Mouse (Mus musculus) neural tube, embryonic 13.5 days (tissue): ENCODE measurements around the gene Tinf2. TPM values are rescaled to one million over a fixed set of nuclear protein-coding genes. Genes with fewer than 3 reads are reported as not detected.

ENCODE experiments used
- ATAC-seq: fragments of 200-750 bp; cut with Nextera tagmentation; 2 replicates; pipeline ENCODE4 v1.8.0; 2017; ENCODE audit warnings: low read depth, mild to moderate bottlenecking, moderate TSS enrichment, moderate library complexity
- H3K27ac ChIP-seq: fragments of 300-500 bp; sonication (generic); replicated peaks from 2 replicates; pipeline ENCODE4 v1.5.1; 2015; ENCODE audit warnings: moderate library complexity, mild to moderate bottlenecking, inconsistent platforms
- H3K27me3 ChIP-seq: fragments of 300-500 bp; sonication (generic); 2 replicates; pipeline ENCODE4 v1.6.1; 2015; ENCODE audit warnings: mild to moderate bottlenecking, inconsistent platforms
- H3K36me3 ChIP-seq: fragments of 300-500 bp; sonication (generic); 2 replicates; pipeline ENCODE4 v1.6.1; 2015; ENCODE audit warnings: mild to moderate bottlenecking, inconsistent platforms
- H3K4me1 ChIP-seq: fragments of 300-500 bp; sonication (generic); replicated peaks from 2 replicates; pipeline ENCODE4 v1.6.1; 2015; ENCODE audit warnings: inconsistent platforms
- H3K4me2 ChIP-seq: fragments of 300-500 bp; sonication (generic); 2 replicates; pipeline ENCODE4 v1.6.1; 2015; ENCODE audit warnings: inconsistent platforms, mild to moderate bottlenecking, moderate library complexity
- H3K4me3 ChIP-seq: fragments of 300-500 bp; sonication (generic); 2 replicates; pipeline ENCODE4 v1.5.1; 2015; ENCODE audit warnings: mild to moderate bottlenecking, inconsistent platforms
- H3K9ac ChIP-seq: fragments of 300-500 bp; sonication (generic); 2 replicates; pipeline ENCODE4 v1.6.1; 2015; ENCODE audit warnings: moderate library complexity, mild to moderate bottlenecking, inconsistent platforms
- H3K9me3 ChIP-seq: fragments of 300-500 bp; sonication (generic); 2 replicates; pipeline ENCODE4 v1.6.1; 2016; ENCODE audit warnings: inconsistent platforms
- WGBS: fragments of 180-500 bp; shearing (Covaris S2); methylation state at CpG from one replicate; pipeline ENCODE4 v1.1.7; 2015; 5-methylcytosine and 5-hydroxymethylcytosine counted together
- polyA plus RNA-seq: library from polyadenylated mRNA; unstranded; fragments of >200 nt; fragmentation: Nextera tagmentation; extraction: Ambion mirVana; gene quantifications from 2 replicates; pipeline ENCODE4 v1.2.1, GENCODE M21; 2015

Gene Tinf2
- polyA plus RNA-seq, 1 experiment from 2014 or later: 26.3 TPM

- ATAC-seq: no peak
- no peak overlapping the region for H3K4me2 ChIP-seq
- H3K36me3 ChIP-seq: peaks cover 39% of the 10 kb centered on the region
- no peak overlapping the region for H3K27ac ChIP-seq
- H3K4me1 ChIP-seq: peaks cover 16% of the 10 kb centered on the region
- H3K9ac ChIP-seq: no peak overlapping the region
- WGBS: 86% methylated on average over 6 of the region's 6 CpGs
- H3K27me3 ChIP-seq: no peaks in the 10 kb centered on the region
- no peak overlapping the region for H3K4me3 ChIP-seq
- H3K9me3 ChIP-seq: no peaks in the 10 kb centered on the region
Measured at GRCm38 (mm10) chr14:55719737-55720136, 38.1 kb upstream of the Tinf2 start.

DNA sequence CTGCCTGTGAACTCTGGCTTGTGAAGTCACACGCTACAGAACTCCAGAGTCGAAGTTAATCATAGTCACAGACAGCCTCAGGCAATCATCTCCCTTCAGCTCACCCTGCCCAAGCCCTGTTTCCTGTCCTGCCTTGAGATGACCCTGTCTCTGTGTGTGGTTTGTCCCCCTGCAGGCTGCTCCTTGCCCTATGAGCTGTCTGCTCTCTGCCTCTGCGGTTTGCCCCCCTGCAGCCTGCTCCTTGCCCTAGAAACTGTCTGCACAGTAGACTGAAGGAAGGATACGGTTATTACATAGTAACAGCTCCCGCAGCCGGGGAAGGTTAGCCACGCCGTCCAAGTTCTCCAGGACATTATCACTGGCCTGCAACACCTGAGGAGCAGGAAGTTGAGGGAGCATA is 35.3 kb upstream of the Tinf2 start:
- Histone ChIP-seq H3K4me3 (no peak overlapping the region), H3K9ac (no peak overlapping the region), H3K4me2 (no peak overlapping the region), H3K9me3 (no peaks in the 10 kb centered on the region), H3K27me3 (peaks cover 24% of the 10 kb centered on the region), H3K27ac (no peak overlapping the region), H3K36me3 (peaks cover 39% of the 10 kb centered on the region), H3K4me1 (peaks cover 11% of the 10 kb centered on the region)
- no peak for ATAC-seq
- WGBS: 79% methylated on average over 8 of the region's 8 CpGs

DNA sequence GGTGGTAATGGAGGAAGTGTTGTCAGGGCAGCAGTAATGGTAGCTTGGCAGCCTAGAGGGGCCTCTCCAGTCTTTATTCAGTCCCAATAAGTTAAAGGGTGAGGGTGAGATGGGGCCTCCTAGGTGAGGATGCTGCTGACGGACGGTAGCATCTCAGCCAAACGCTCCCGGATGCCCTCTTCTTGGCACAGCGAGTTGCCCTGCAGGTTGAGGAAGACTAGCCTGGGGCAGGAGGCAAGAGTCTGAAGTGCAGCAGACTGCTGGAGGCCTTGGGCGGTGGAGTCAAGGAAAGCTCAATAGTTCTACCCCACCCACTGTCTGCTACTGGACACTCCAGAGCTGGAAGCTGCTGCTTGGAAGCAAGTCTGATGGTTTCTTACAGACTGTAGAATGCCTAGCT is 34.7 kb upstream of the Tinf2 start:
- no peak for ATAC-seq
- Histone ChIP-seq H3K4me3 (no peak overlapping the region), H3K27me3 (peaks cover 28% of the 10 kb centered on the region), H3K4me2 (no peak overlapping the region), H3K9ac (no peak overlapping the region), H3K4me1 (peaks cover 8% of the 10 kb centered on the region), H3K9me3 (no peaks in the 10 kb centered on the region), H3K27ac (no peak overlapping the region), H3K36me3 (peaks cover 39% of the 10 kb centered on the region)
- whole genome bisulfite sequencing: 92% methylated on average over 6 of the region's 6 CpGs

DNA sequence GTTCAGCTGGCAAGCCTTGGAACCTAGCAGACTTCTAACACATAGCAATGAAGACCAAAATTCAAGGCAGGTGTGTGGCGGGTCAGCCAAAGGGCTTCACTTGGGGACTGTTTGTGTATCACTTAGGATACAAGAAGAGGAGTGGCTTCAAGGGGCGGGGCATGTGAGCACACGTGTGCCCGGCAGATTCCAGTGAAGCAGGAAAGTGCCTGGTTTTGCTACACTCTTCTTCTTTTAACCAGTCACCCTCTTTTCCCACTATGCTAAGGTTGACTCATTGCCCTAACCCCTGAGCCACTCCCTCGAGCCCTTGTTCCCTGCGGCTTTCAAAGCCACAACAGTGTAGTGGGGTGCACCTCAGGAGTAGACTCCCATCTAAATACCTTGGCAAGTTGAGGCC is 33.3 kb upstream of the Tinf2 start:
- H3K27ac ChIP-seq: no peak overlapping the region
- peaks cover 28% of the 10 kb centered on the region for H3K27me3 ChIP-seq
- H3K9ac ChIP-seq: no peak overlapping the region
- 42% methylated on average over 6 of the region's 6 CpGs for WGBS
- H3K4me3 ChIP-seq: no peak overlapping the region
- H3K4me2 ChIP-seq: no peak overlapping the region
- no peaks in the 10 kb centered on the region for H3K4me1 ChIP-seq
- H3K9me3 ChIP-seq: no peaks in the 10 kb centered on the region
- no peak for ATAC-seq
- H3K36me3 ChIP-seq: peaks cover 39% of the 10 kb centered on the region

- 14% methylated on average over 4 of the region's 4 CpGs for WGBS
- Histone ChIP-seq H3K4me2 (no peak within 1 kb of the TSS), H3K9me3 (no peaks in the 10 kb centered on the region), H3K4me1 (no peaks in the 10 kb centered on the region), H3K36me3 (peaks cover 27% of the 10 kb centered on the region), H3K9ac (no peak within 1 kb of the TSS), H3K27ac (no peak within 1 kb of the TSS), H3K27me3 (peaks cover 28% of the 10 kb centered on the region), H3K4me3 (no peak within 1 kb of the TSS)
- no peak for ATAC-seq
Measured at GRCm38 (mm10) chr14:55713729-55714122, 32.1 kb upstream of the Tinf2 start, which contains the start of gene Tgm1. TSS of gene Tgm1 (minus strand) at chr14:55713926.

DNA sequence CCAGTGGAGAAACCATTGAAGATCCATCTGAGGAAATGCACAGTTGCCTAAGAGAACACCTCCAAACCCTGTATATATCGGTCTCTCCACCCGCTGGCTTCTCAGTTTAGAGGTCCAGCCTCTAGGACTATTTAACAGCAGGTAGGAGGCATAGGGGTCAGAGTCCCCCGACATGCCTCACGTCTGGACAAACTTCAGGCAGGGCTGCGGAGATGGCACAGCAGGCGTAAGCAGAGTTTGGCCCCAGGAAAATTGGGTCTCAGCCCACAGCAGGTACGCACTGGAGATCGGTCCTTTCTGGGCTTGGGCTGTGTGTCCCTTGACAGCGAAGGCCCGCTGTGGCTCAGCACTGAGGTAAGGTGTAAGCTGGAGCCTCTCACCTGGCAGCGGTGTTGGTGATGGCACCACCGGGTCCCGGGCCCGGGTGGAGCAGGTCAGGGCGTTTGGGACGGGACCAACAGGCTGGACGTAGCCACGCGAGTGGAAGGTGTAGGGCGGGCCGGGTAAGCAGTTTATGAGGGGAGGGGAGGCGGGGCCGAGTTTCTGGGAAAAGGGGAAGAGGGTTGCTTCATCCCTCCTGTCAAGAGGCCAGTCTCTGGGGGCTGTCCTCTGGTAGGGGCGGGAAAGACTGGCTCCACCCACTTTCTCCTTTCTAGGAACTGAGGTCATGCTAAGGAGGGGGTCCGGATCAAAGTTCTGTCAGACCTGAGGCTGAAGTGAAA is 31.5 kb upstream of the Tinf2 start:
- Histone ChIP-seq H3K4me2 (no peak overlapping the region), H3K27ac (no peak overlapping the region), H3K9ac (no peak overlapping the region), H3K4me1 (no peaks in the 10 kb centered on the region), H3K9me3 (no peaks in the 10 kb centered on the region), H3K27me3 (peaks cover 28% of the 10 kb centered on the region), H3K36me3 (peaks cover 22% of the 10 kb centered on the region), H3K4me3 (no peak overlapping the region)
- no peak for ATAC-seq
- 10% methylated on average over 25 of the region's 25 CpGs for WGBS

- H3K27ac ChIP-seq: no peak overlapping the region
- no peaks in the 10 kb centered on the region for H3K4me1 ChIP-seq
- peaks cover 9% of the 10 kb centered on the region for H3K36me3 ChIP-seq
- peaks cover 28% of the 10 kb centered on the region for H3K27me3 ChIP-seq
- H3K4me3 ChIP-seq: no peak overlapping the region
- no peak overlapping the region for H3K9ac ChIP-seq
- ATAC-seq: no peak
- H3K9me3 ChIP-seq: no peaks in the 10 kb centered on the region
- no peak overlapping the region for H3K4me2 ChIP-seq
- WGBS: 87% methylated on average over 7 of the region's 7 CpGs
Measured at GRCm38 (mm10) chr14:55711786-55712185, 30.2 kb upstream of the Tinf2 start.

- Histone ChIP-seq H3K9ac (no peak overlapping the region), H3K4me2 (no peak overlapping the region), H3K27ac (no peak overlapping the region), H3K4me3 (no peak overlapping the region), H3K36me3 (no peaks in the 10 kb centered on the region), H3K4me1 (no peaks in the 10 kb centered on the region), H3K27me3 (peaks cover 28% of the 10 kb centered on the region), H3K9me3 (no peaks in the 10 kb centered on the region)
- ATAC-seq: no peak
- WGBS: 94% methylated on average over 4 of the region's 4 CpGs
Measured at GRCm38 (mm10) chr14:55709509-55709908, 27.9 kb upstream of the Tinf2 start.

- H3K27me3 ChIP-seq: peaks cover 9% of the 10 kb centered on the region
- H3K4me3 ChIP-seq: no peak overlapping the region
- no peaks in the 10 kb centered on the region for H3K9me3 ChIP-seq
- H3K4me1 ChIP-seq: no peaks in the 10 kb centered on the region
- no peak overlapping the region for H3K4me2 ChIP-seq
- no peak for ATAC-seq
- no peaks in the 10 kb centered on the region for H3K36me3 ChIP-seq
- no peak overlapping the region for H3K9ac ChIP-seq
- WGBS: 90% methylated on average over 5 of the region's 5 CpGs
- H3K27ac ChIP-seq: no peak overlapping the region
Measured at GRCm38 (mm10) chr14:55707397-55707796, 25.8 kb upstream of the Tinf2 start.

DNA sequence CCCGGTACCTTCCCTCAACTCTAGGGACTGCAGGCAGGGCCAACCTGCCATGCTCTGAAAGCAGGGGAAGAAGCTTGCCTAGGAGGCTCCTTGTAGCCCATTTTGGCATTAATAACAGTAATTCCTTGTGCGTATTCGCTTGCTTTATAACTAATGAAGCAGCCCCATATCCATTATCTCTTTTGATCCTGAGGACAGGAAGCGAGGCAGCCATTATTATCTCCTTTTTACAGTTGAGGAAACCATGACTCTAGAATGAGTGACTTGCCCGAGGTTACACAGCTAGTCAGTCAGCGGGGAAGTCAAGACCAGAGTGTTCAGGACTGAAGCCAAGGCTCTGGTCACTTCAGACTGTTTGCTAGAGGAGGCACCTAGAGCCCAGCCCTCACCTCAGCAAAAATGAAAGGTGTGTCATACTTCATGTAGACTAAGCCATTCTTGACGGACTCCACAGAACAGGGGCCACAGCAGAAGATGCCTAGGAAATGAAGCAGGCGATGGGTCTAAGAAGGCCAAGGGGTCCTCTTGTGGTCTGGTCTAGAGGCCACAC is 24.5 kb upstream of the Tinf2 start:
- H3K27ac ChIP-seq: no peak overlapping the region
- ATAC-seq: no peak
- no peaks in the 10 kb centered on the region for H3K9me3 ChIP-seq
- no peak overlapping the region for H3K9ac ChIP-seq
- H3K27me3 ChIP-seq: no peaks in the 10 kb centered on the region
- H3K4me2 ChIP-seq: no peak overlapping the region
- H3K4me3 ChIP-seq: no peak overlapping the region
- H3K4me1 ChIP-seq: no peaks in the 10 kb centered on the region
- no peaks in the 10 kb centered on the region for H3K36me3 ChIP-seq
- WGBS: 93% methylated on average over 8 of the region's 8 CpGs

- no peaks in the 10 kb centered on the region for H3K4me1 ChIP-seq
- no peaks in the 10 kb centered on the region for H3K36me3 ChIP-seq
- no peak overlapping the region for H3K4me2 ChIP-seq
- no peak overlapping the region for H3K4me3 ChIP-seq
- no peak overlapping the region for H3K9ac ChIP-seq
- no peaks in the 10 kb centered on the region for H3K9me3 ChIP-seq
- no peak for ATAC-seq
- H3K27ac ChIP-seq: no peak overlapping the region
- WGBS: 59% methylated on average over 6 of the region's 6 CpGs
- H3K27me3 ChIP-seq: no peaks in the 10 kb centered on the region
Measured at GRCm38 (mm10) chr14:55702761-55703160, 21.1 kb upstream of the Tinf2 start.

DNA sequence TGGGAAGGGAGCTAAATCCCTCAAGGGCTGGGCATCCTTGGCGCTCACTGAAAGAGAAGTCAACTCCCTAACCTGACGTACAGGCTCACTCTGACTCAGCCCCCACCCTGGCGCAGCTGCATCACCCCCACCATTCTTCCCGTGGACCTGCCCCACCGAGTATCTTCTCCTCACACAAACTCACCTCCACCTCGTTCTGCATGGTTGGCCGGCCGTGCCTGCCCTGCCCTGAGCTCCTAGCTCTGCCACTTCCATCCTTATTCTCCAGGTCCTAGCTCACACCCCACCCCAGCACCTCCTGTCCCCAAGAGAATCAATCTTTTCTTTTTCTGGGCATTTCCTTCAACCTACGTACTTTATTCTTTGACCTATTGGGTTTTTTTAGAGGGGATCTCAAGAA is 19.5 kb upstream of the Tinf2 start:
- WGBS: 75% methylated on average over 9 of the region's 9 CpGs
- Histone ChIP-seq H3K27ac (no peak overlapping the region), H3K4me3 (no peak overlapping the region), H3K4me1 (no peaks in the 10 kb centered on the region), H3K4me2 (no peak overlapping the region), H3K36me3 (no peaks in the 10 kb centered on the region), H3K9me3 (no peaks in the 10 kb centered on the region), H3K9ac (no peak overlapping the region), H3K27me3 (no peaks in the 10 kb centered on the region)
- ATAC-seq: no peak

DNA sequence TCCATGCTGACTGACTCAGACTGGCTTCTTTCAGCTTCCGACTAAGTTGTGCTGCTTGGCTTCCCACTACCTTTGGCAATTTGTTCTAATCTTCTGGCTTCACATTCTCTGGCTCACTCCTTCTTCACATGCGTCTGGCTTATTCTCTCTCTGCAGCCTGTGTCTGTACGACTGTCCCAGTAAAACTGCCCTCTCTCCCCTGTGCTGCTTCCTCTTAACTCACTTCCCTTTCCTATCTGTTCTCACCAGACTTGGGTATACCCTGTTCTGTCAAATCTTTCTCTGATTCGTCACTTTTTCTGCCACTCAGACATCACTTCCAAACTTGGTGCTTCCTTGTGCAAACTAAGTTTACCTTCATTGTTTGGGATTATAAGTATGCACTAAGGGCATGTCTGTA is 15.6 kb upstream of the Tinf2 start:
- Histone ChIP-seq H3K27ac (no peak overlapping the region), H3K4me2 (no peak overlapping the region), H3K9me3 (no peaks in the 10 kb centered on the region), H3K9ac (no peak overlapping the region), H3K36me3 (no peaks in the 10 kb centered on the region), H3K4me3 (no peak overlapping the region), H3K27me3 (no peaks in the 10 kb centered on the region), H3K4me1 (no peaks in the 10 kb centered on the region)
- 87% methylated on average over 4 of the region's 4 CpGs for WGBS
- no peak for ATAC-seq
